Mouse (Mus musculus): ENCODE measurements around the gene Slc12a5. TPM values are rescaled to one million over a fixed set of nuclear protein-coding genes. Genes with fewer than 3 reads are reported as not detected.
A peak's percentile ranks its signal among the peaks of the same experiment; 100 is the strongest.

Slc12a5 gene
- polyA plus RNA-seq, 1 experiment from 2014 or later = 57.7 TPM

GRCm38 (mm10) chr2:164997721-164998428 is 37.3 kb downstream of the Slc12a5 start:
- no peak for ATAC-seq
- H3K9ac ChIP-seq (ENCODE audit: low read depth, low read length) = peak overlapping the region; percentile 54
- peaks cover 42% of the 10 kb centered on the region for H3K36me3 ChIP-seq (ENCODE audit: control insufficient read depth, insufficient read depth, low read length)
- peaks cover 3% of the 10 kb centered on the region; the same call in 1 of the 2 replicates for H3K27me3 ChIP-seq (ENCODE audit: control insufficient read depth, insufficient read depth, low read depth, low read length)
- H3K9me3 ChIP-seq (replicated peaks; ENCODE audit: control insufficient read depth, low read length, poor library complexity, severe bottlenecking) = no peaks in the 10 kb centered on the region
- no peak overlapping the region for H3K27ac ChIP-seq (ENCODE audit: low read length)
- peaks cover 13% of the 10 kb centered on the region for H3K4me1 ChIP-seq (ENCODE audit: control insufficient read depth, insufficient read depth, low read length)
- no peak overlapping the region for H3K4me3 ChIP-seq (ENCODE audit: low read depth, low read length)
- WGBS = 3% methylated on average over 50 of the region's 52 CpGs
- H3K4me2 ChIP-seq (ENCODE audit: low read length) = peak overlapping the region; percentile 43

- 92% methylated on average over 13 of the region's 13 CpGs for WGBS
- Histone ChIP-seq H3K4me2 (ENCODE audit: low read length) (no peak overlapping the region), H3K9me3 (replicated peaks; ENCODE audit: control insufficient read depth, low read length, poor library complexity, severe bottlenecking) (no peaks in the 10 kb centered on the region), H3K4me1 (ENCODE audit: control insufficient read depth, insufficient read depth, low read length) (peaks cover 12% of the 10 kb centered on the region), H3K27ac (ENCODE audit: low read length) (no peak overlapping the region), H3K36me3 (ENCODE audit: control insufficient read depth, insufficient read depth, low read length) (peaks cover 70% of the 10 kb centered on the region), H3K4me3 (ENCODE audit: low read depth, low read length) (no peak overlapping the region), H3K9ac (ENCODE audit: low read depth, low read length) (no peak overlapping the region), H3K27me3 (ENCODE audit: control insufficient read depth, insufficient read depth, low read depth, low read length) (peaks cover 3% of the 10 kb centered on the region; the same call in 1 of the 2 replicates)
- no peak for ATAC-seq
These were observed 41.4 kb downstream of the Slc12a5 start for GRCm38 (mm10) chr2:165001958-165002357.

GRCm38 (mm10) chr2:165003108-165003507 is 42.5 kb downstream of the Slc12a5 start:
- Histone ChIP-seq H3K4me2 (ENCODE audit: low read length) (no peak overlapping the region), H3K4me1 (ENCODE audit: control insufficient read depth, insufficient read depth, low read length) (peaks cover under 1% of the 10 kb centered on the region), H3K9me3 (replicated peaks; ENCODE audit: control insufficient read depth, low read length, poor library complexity, severe bottlenecking) (no peaks in the 10 kb centered on the region), H3K36me3 (ENCODE audit: control insufficient read depth, insufficient read depth, low read length) (peaks cover 76% of the 10 kb centered on the region), H3K27me3 (ENCODE audit: control insufficient read depth, insufficient read depth, low read depth, low read length) (peaks cover 3% of the 10 kb centered on the region; the same call in 1 of the 2 replicates), H3K27ac (ENCODE audit: low read length) (no peak overlapping the region), H3K4me3 (ENCODE audit: low read depth, low read length) (no peak overlapping the region), H3K9ac (ENCODE audit: low read depth, low read length) (no peak overlapping the region)
- no peak for ATAC-seq
- WGBS = 75% methylated on average over 3 of the region's 3 CpGs

GRCm38 (mm10) chr2:165004237-165004636 is 43.6 kb downstream of the Slc12a5 start:
- ATAC-seq = no peak
- Histone ChIP-seq H3K4me1 (ENCODE audit: control insufficient read depth, insufficient read depth, low read length) (no peaks in the 10 kb centered on the region), H3K9ac (ENCODE audit: low read depth, low read length) (no peak overlapping the region), H3K4me2 (ENCODE audit: low read length) (no peak overlapping the region), H3K4me3 (ENCODE audit: low read depth, low read length) (no peak overlapping the region), H3K27me3 (ENCODE audit: control insufficient read depth, insufficient read depth, low read depth, low read length) (no peaks in the 10 kb centered on the region), H3K9me3 (replicated peaks; ENCODE audit: control insufficient read depth, low read length, poor library complexity, severe bottlenecking) (no peaks in the 10 kb centered on the region), H3K36me3 (ENCODE audit: control insufficient read depth, insufficient read depth, low read length) (peaks cover 81% of the 10 kb centered on the region), H3K27ac (ENCODE audit: low read length) (no peak overlapping the region)
- 86% methylated on average over 10 of the region's 10 CpGs for WGBS

GRCm38 (mm10) chr2:165006813-165007212 is 46.2 kb downstream of the Slc12a5 start:
- no peak overlapping the region for H3K27ac ChIP-seq (ENCODE audit: low read length)
- no peaks in the 10 kb centered on the region for H3K27me3 ChIP-seq (ENCODE audit: control insufficient read depth, insufficient read depth, low read depth, low read length)
- peaks cover 84% of the 10 kb centered on the region for H3K36me3 ChIP-seq (ENCODE audit: control insufficient read depth, insufficient read depth, low read length)
- no peaks in the 10 kb centered on the region for H3K4me1 ChIP-seq (ENCODE audit: control insufficient read depth, insufficient read depth, low read length)
- H3K4me2 ChIP-seq (ENCODE audit: low read length) = no peak overlapping the region
- ATAC-seq = no peak
- 95% methylated on average over 4 of the region's 4 CpGs for WGBS
- no peak overlapping the region for H3K9ac ChIP-seq (ENCODE audit: low read depth, low read length)
- H3K9me3 ChIP-seq (replicated peaks; ENCODE audit: control insufficient read depth, low read length, poor library complexity, severe bottlenecking) = no peaks in the 10 kb centered on the region
- H3K4me3 ChIP-seq (ENCODE audit: low read depth, low read length) = no peak overlapping the region

GRCm38 (mm10) chr2:165007986-165008385 is 47.4 kb downstream of the Slc12a5 start:
- Histone ChIP-seq H3K27ac (ENCODE audit: low read length) (no peak overlapping the region), H3K9ac (ENCODE audit: low read depth, low read length) (no peak overlapping the region), H3K4me1 (ENCODE audit: control insufficient read depth, insufficient read depth, low read length) (no peaks in the 10 kb centered on the region), H3K9me3 (replicated peaks; ENCODE audit: control insufficient read depth, low read length, poor library complexity, severe bottlenecking) (no peaks in the 10 kb centered on the region), H3K4me2 (ENCODE audit: low read length) (no peak overlapping the region), H3K36me3 (ENCODE audit: control insufficient read depth, insufficient read depth, low read length) (peaks cover 83% of the 10 kb centered on the region), H3K4me3 (ENCODE audit: low read depth, low read length) (no peak overlapping the region), H3K27me3 (ENCODE audit: control insufficient read depth, insufficient read depth, low read depth, low read length) (no peaks in the 10 kb centered on the region)
- ATAC-seq = no peak
- WGBS = 97% methylated on average over 1 of the region's 1 CpGs

- Histone ChIP-seq H3K36me3 (ENCODE audit: control insufficient read depth, insufficient read depth, low read length) (peaks cover 75% of the 10 kb centered on the region), H3K27ac (ENCODE audit: low read length) (no peak overlapping the region), H3K4me1 (ENCODE audit: control insufficient read depth, insufficient read depth, low read length) (no peaks in the 10 kb centered on the region), H3K4me2 (ENCODE audit: low read length) (no peak overlapping the region), H3K9me3 (replicated peaks; ENCODE audit: control insufficient read depth, low read length, poor library complexity, severe bottlenecking) (no peaks in the 10 kb centered on the region), H3K9ac (ENCODE audit: low read depth, low read length) (no peak overlapping the region), H3K27me3 (ENCODE audit: control insufficient read depth, insufficient read depth, low read depth, low read length) (no peaks in the 10 kb centered on the region), H3K4me3 (ENCODE audit: low read depth, low read length) (no peak overlapping the region)
- no peak for ATAC-seq
- 96% methylated on average over 14 of the region's 14 CpGs for WGBS
These were observed 48.6 kb downstream of the Slc12a5 start for GRCm38 (mm10) chr2:165009161-165009560.

- no peak for ATAC-seq
- Histone ChIP-seq H3K27ac (ENCODE audit: low read length) (no peak overlapping the region), H3K27me3 (ENCODE audit: control insufficient read depth, insufficient read depth, low read depth, low read length) (no peaks in the 10 kb centered on the region), H3K4me1 (ENCODE audit: control insufficient read depth, insufficient read depth, low read length) (no peaks in the 10 kb centered on the region), H3K4me2 (ENCODE audit: low read length) (no peak overlapping the region), H3K9me3 (replicated peaks; ENCODE audit: control insufficient read depth, low read length, poor library complexity, severe bottlenecking) (no peaks in the 10 kb centered on the region), H3K4me3 (ENCODE audit: low read depth, low read length) (no peak overlapping the region), H3K9ac (ENCODE audit: low read depth, low read length) (no peak overlapping the region), H3K36me3 (ENCODE audit: control insufficient read depth, insufficient read depth, low read length) (peaks cover 73% of the 10 kb centered on the region)
- WGBS = 93% methylated on average over 2 of the region's 2 CpGs
These were observed 49.0 kb downstream of the Slc12a5 start for GRCm38 (mm10) chr2:165009581-165009980.

GRCm38 (mm10) chr2:165010351-165010750 is 49.7 kb downstream of the Slc12a5 start:
- H3K4me2 ChIP-seq (ENCODE audit: low read length) = no peak overlapping the region
- H3K9me3 ChIP-seq (replicated peaks; ENCODE audit: control insufficient read depth, low read length, poor library complexity, severe bottlenecking) = no peaks in the 10 kb centered on the region
- no peak overlapping the region for H3K4me3 ChIP-seq (ENCODE audit: low read depth, low read length)
- H3K4me1 ChIP-seq (ENCODE audit: control insufficient read depth, insufficient read depth, low read length) = no peaks in the 10 kb centered on the region
- H3K9ac ChIP-seq (ENCODE audit: low read depth, low read length) = no peak overlapping the region
- H3K27me3 ChIP-seq (ENCODE audit: control insufficient read depth, insufficient read depth, low read depth, low read length) = no peaks in the 10 kb centered on the region
- 94% methylated on average over 10 of the region's 10 CpGs for WGBS
- ATAC-seq = no peak
- no peak overlapping the region for H3K27ac ChIP-seq (ENCODE audit: low read length)
- peaks cover 67% of the 10 kb centered on the region for H3K36me3 ChIP-seq (ENCODE audit: control insufficient read depth, insufficient read depth, low read length)
